Mouse (Mus musculus): ENCODE data around the gene Zfp367. TPM values are rescaled to one million over a fixed set of nuclear protein-coding genes. Genes with fewer than 3 reads are reported as not detected.
A peak's percentile ranks its signal among the peaks of the same experiment; 100 is the strongest.

Gene Zfp367
- polyA plus RNA-seq, 1 experiment from 2014 or later: 23.0 TPM

DNA sequence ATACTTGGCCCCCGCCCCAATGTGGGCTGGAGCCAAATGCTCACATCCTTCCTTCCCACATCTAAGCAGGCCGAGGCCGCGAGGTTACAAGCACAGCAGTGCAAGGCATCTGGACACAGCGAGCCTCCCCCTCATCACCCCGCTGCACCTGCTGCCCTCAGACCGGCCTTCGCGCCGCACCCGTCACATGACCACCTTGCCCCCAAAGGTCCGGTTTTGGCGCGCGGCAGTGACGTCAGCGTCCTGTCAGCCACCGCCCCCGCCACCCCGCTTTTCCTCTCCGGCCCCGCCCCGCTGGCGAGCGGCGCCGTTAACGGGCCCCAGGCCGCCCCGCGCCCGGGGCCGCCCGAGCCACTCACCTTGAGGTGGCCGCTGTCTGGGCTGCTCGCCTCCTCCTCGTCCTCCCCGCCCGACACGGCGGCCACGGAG is 747 bp downstream of the Zfp367 start:
- no peaks in the 10 kb centered on the region for H3K27me3 ChIP-seq (replicated peaks; ENCODE audit: control insufficient read depth, insufficient read depth, low read length)
- ATAC-seq (ENCODE audit: low read depth): peak; percentile 0; the same call in 1 of the 2 replicates
- no peaks in the 10 kb centered on the region for H3K36me3 ChIP-seq (ENCODE audit: control insufficient read depth, insufficient read depth, low read length)
- DNase-seq (ENCODE audit: low spot score): peak; percentile 86
- peak overlapping the region; percentile 90 for H3K27ac ChIP-seq (replicated peaks; ENCODE audit: low read depth, low read length)
- peak overlapping the region; percentile 86 for H3K4me2 ChIP-seq (ENCODE audit: low read depth, low read length)
- peak overlapping the region; percentile 79 for H3K9ac ChIP-seq (ENCODE audit: low read depth, low read length)
- peaks cover 2% of the 10 kb centered on the region; the same call in 1 of the 2 replicates for H3K4me1 ChIP-seq (ENCODE audit: control insufficient read depth, insufficient read depth, low read length)
- no peaks in the 10 kb centered on the region for H3K9me3 ChIP-seq (ENCODE audit: control insufficient read depth, low read length)
- 0% methylated on average over 21 of the region's 42 CpGs for WGBS
- peak overlapping the region; percentile 81 for H3K4me3 ChIP-seq (ENCODE audit: low read depth, low read length)

DNA sequence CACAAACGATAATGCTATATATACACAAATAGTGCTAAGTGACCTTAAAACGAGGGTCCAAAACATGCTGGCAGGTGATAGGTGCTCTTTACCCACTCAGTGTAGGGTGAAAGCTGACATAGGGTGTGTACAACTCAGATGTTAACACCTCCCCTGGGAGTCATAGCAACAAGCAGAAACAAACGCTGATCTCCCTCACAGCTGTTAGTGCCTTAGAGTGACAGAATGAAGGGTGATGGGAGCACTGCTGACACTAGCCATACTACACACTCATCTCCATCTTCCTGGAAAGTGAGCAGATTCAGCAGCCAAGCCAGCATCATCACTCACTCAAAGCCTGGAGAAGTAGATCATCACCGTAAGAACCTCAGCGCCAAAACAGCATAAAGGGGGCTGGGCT is 2.9 kb downstream of the Zfp367 start:
- Histone ChIP-seq H3K4me1 (ENCODE audit: control insufficient read depth, insufficient read depth, low read length) (peaks cover 2% of the 10 kb centered on the region; the same call in 1 of the 2 replicates), H3K36me3 (ENCODE audit: control insufficient read depth, insufficient read depth, low read length) (no peaks in the 10 kb centered on the region), H3K4me3 (ENCODE audit: low read depth, low read length) (no peak overlapping the region), H3K4me2 (ENCODE audit: low read depth, low read length) (no peak overlapping the region), H3K27ac (replicated peaks; ENCODE audit: low read depth, low read length) (no peak overlapping the region), H3K9ac (ENCODE audit: low read depth, low read length) (no peak overlapping the region), H3K27me3 (replicated peaks; ENCODE audit: control insufficient read depth, insufficient read depth, low read length) (no peaks in the 10 kb centered on the region), H3K9me3 (ENCODE audit: control insufficient read depth, low read length) (no peaks in the 10 kb centered on the region)
- DNase-seq (ENCODE audit: low spot score) (peak; percentile 23), ATAC-seq (ENCODE audit: low read depth) (no peak)
- WGBS: 64% methylated on average over 5 of the region's 5 CpGs

DNA sequence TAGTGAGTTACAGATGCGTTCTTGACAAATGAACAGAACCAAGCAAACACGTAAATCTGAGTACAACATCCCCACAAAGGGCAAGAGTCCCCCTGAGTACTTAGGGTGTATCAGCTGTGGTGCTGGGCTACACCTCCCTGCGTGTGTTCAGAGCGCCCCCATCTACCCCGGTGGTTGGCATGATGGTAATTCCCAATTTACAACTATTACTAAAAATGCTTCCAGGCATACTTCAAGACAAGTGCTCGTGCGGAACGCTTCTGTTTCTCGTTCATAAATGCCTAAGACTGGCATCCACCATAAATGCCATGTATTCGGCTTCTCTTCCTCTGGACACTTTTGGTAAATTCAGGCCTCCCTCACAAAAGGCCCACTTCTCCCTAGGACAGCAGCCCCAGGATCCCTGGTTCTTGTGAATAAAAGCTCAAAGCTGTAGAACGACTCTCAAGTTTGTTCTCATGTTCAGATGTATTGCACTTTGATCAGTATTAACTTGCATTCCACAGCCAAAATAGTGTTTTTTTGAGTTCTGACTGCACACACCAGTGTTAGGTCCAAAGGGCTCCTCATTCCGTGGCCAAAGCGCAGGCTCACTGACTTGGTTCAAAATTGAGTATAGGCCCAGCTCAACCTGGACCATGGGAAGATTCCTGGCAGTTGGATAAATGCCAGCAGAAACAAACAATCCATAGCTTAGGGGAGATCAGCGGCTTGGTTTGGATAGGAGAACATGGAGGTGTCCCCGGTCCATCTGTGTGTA is 23.2 kb downstream of the Zfp367 start:
- WGBS: 34% methylated on average over 15 of the region's 15 CpGs
- Histone ChIP-seq H3K36me3 (ENCODE audit: control insufficient read depth, insufficient read depth, low read length) (peaks cover 18% of the 10 kb centered on the region), H3K4me3 (ENCODE audit: low read depth, low read length) (peak overlapping the region; percentile 62), H3K4me2 (ENCODE audit: low read depth, low read length) (peak overlapping the region; percentile 72), H3K9ac (ENCODE audit: low read depth, low read length) (peak overlapping the region; percentile 73), H3K9me3 (ENCODE audit: control insufficient read depth, low read length) (no peaks in the 10 kb centered on the region), H3K27ac (replicated peaks; ENCODE audit: low read depth, low read length) (peak overlapping the region; percentile 42; the same call in 1 of the 2 replicates), H3K27me3 (replicated peaks; ENCODE audit: control insufficient read depth, insufficient read depth, low read length) (no peaks in the 10 kb centered on the region), H3K4me1 (ENCODE audit: control insufficient read depth, insufficient read depth, low read length) (peaks cover 2% of the 10 kb centered on the region; the same call in 1 of the 2 replicates)
- peak; percentile 75 for ATAC-seq (ENCODE audit: low read depth)
- DNase-seq (ENCODE audit: low spot score): peak; percentile 77

DNA sequence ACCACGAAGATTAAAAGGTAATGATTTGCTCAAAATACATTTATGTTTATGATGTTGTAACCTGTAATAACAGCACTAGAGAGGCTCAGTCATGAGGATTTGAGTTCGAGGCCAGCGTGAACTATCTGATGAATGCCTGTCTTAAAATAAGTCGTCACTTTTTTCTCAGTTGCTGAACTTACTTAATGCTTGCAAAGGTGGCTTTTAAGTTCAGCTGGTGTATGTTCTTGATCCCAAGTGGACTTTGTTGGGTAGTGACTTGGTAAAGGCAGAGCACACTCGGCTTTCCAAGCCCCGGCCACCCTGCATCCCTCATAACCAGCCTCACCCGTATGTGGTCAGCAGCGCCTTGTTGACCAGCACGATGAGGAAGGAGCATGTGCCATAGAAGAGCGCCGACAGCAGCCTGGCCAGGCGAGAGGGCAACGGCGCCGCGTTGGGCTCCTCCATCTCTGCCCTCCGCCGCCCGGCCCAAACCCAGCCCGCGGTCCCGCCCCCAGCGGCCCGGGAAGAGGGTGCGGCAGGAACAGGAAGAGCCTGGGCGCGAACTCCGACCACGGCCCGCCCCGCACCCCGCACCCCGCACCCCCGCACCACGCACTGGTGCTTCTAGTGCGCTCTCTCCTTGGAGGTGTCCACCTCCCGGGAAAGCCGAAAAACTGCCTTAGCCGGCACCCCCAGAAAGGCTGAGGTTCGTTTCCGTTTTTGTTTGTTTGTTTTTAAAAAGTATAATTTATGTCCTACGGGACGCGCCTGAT is 24.0 kb downstream of the Zfp367 start, which contains the start of gene Slc35d2:
TSS of gene Slc35d2 (minus strand) at position 511 of the 758 bp plus-strand sequence.
- H3K27ac ChIP-seq (replicated peaks; ENCODE audit: low read depth, low read length): peak within 1 kb of the TSS; percentile 42; the same call in 1 of the 2 replicates
- H3K4me3 ChIP-seq (ENCODE audit: low read depth, low read length): peak within 1 kb of the TSS; percentile 62
- no peak for DNase-seq (ENCODE audit: low spot score)
- H3K36me3 ChIP-seq (ENCODE audit: control insufficient read depth, insufficient read depth, low read length): peaks cover 12% of the 10 kb centered on the region
- H3K4me2 ChIP-seq (ENCODE audit: low read depth, low read length): peak within 1 kb of the TSS; percentile 72
- peak; percentile 82 for ATAC-seq (ENCODE audit: low read depth)
- H3K9ac ChIP-seq (ENCODE audit: low read depth, low read length): peak within 1 kb of the TSS; percentile 73
- H3K4me1 ChIP-seq (ENCODE audit: control insufficient read depth, insufficient read depth, low read length): peaks cover 2% of the 10 kb centered on the region; the same call in 1 of the 2 replicates
- H3K9me3 ChIP-seq (ENCODE audit: control insufficient read depth, low read length): no peaks in the 10 kb centered on the region
- H3K27me3 ChIP-seq (replicated peaks; ENCODE audit: control insufficient read depth, insufficient read depth, low read length): no peaks in the 10 kb centered on the region
- WGBS: 7% methylated on average over 43 of the region's 44 CpGs

DNA sequence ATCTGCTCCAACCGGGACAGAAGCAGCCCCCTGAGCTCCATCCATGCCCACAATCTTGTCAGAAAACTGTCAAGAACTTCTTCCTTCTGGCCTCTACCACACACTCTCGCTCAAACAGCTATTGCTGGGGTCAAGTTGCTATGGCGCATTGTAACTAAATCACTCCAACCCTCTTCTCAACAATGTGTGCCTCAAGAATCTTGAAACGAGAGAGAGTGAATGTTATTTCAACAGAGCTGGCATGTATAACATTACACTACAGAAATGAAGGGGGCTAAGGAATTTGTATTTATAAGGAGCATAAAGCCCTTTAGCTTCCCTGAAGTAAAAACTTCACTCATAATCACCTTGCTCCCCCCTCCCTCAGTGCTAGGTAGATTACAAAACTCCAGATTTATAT is 26.7 kb downstream of the Zfp367 start:
- H3K9me3 ChIP-seq (ENCODE audit: control insufficient read depth, low read length): peaks cover 7% of the 10 kb centered on the region; the same call in 1 of the 2 replicates
- H3K27me3 ChIP-seq (replicated peaks; ENCODE audit: control insufficient read depth, insufficient read depth, low read length): no peaks in the 10 kb centered on the region
- no peak overlapping the region for H3K4me3 ChIP-seq (ENCODE audit: low read depth, low read length)
- DNase-seq (ENCODE audit: low spot score) (no peak), ATAC-seq (ENCODE audit: low read depth) (peak; percentile 46; the same call in 1 of the 2 replicates)
- 50% methylated on average over 4 of the region's 4 CpGs for WGBS
- H3K4me1 ChIP-seq (ENCODE audit: control insufficient read depth, insufficient read depth, low read length): peaks cover 2% of the 10 kb centered on the region; the same call in 1 of the 2 replicates
- H3K4me2 ChIP-seq (ENCODE audit: low read depth, low read length): no peak overlapping the region
- H3K9ac ChIP-seq (ENCODE audit: low read depth, low read length): no peak overlapping the region
- no peaks in the 10 kb centered on the region for H3K36me3 ChIP-seq (ENCODE audit: control insufficient read depth, insufficient read depth, low read length)
- H3K27ac ChIP-seq (replicated peaks; ENCODE audit: low read depth, low read length): no peak overlapping the region

DNA sequence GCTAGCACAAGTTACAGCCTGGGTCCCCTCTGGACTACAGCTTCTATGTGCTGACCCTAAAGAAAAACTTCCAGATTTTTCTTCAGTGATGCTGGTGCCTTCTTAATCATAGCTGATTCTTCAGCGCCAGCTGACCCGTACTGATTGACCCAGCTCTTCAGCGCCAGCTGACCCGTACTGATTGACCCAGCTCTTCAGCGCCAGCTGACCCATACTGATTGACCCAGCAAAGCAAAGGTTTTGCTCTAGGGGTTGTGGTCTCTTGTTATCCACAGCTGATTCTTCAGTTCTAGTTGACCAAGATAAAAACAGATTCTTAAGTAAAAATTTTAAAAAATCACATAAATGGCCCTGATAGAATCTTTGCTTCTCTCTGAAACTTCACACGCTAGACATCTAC is 28.1 kb downstream of the Zfp367 start:
- no peak overlapping the region for H3K27ac ChIP-seq (replicated peaks; ENCODE audit: low read depth, low read length)
- WGBS: 91% methylated on average over 6 of the region's 6 CpGs
- ATAC-seq (ENCODE audit: low read depth): no peak
- H3K4me2 ChIP-seq (ENCODE audit: low read depth, low read length): no peak overlapping the region
- no peaks in the 10 kb centered on the region for H3K36me3 ChIP-seq (ENCODE audit: control insufficient read depth, insufficient read depth, low read length)
- H3K4me1 ChIP-seq (ENCODE audit: control insufficient read depth, insufficient read depth, low read length): peaks cover 2% of the 10 kb centered on the region; the same call in 1 of the 2 replicates
- no peak for DNase-seq (ENCODE audit: low spot score)
- no peak overlapping the region for H3K4me3 ChIP-seq (ENCODE audit: low read depth, low read length)
- H3K9ac ChIP-seq (ENCODE audit: low read depth, low read length): no peak overlapping the region
- no peaks in the 10 kb centered on the region for H3K27me3 ChIP-seq (replicated peaks; ENCODE audit: control insufficient read depth, insufficient read depth, low read length)
- H3K9me3 ChIP-seq (ENCODE audit: control insufficient read depth, low read length): peaks cover 7% of the 10 kb centered on the region; the same call in 1 of the 2 replicates

DNA sequence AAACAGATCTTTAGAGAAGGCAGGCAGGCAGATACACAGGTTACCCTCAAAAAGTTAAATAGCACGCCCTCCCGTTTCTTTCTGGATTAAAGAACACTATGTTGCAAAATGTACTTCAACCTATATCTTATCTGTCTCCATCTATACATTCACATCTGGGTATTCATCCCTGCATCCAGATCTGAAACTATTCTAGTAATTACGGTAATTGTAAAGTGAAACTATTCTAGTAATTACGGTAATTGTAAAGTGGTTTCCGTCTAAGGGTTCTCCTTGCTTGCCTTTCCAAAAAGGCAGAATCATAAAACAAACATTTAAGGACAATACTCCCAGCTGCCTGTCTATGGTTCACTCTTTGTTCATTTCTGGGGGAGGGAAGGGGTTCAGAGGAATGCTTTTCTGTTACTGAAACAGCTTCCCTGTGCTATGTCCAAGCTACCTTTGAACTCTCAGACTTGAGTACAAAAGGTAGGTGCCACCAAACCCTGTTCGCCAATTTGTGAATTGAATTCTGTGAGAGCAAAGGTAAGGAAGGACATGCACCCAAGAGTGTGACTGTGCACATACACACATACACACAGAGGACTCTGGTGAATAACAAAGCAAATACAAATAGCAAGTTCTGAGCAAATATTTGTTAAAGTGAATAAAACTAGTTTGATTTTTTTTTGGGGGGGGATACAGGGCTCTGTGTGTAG is 29.4 kb downstream of the Zfp367 start:
- Histone ChIP-seq H3K9ac (ENCODE audit: low read depth, low read length) (no peak overlapping the region), H3K4me1 (ENCODE audit: control insufficient read depth, insufficient read depth, low read length) (peaks cover 2% of the 10 kb centered on the region; the same call in 1 of the 2 replicates), H3K4me3 (ENCODE audit: low read depth, low read length) (no peak overlapping the region), H3K4me2 (ENCODE audit: low read depth, low read length) (no peak overlapping the region), H3K27ac (replicated peaks; ENCODE audit: low read depth, low read length) (no peak overlapping the region), H3K36me3 (ENCODE audit: control insufficient read depth, insufficient read depth, low read length) (no peaks in the 10 kb centered on the region), H3K27me3 (replicated peaks; ENCODE audit: control insufficient read depth, insufficient read depth, low read length) (no peaks in the 10 kb centered on the region), H3K9me3 (ENCODE audit: control insufficient read depth, low read length) (peaks cover 7% of the 10 kb centered on the region; the same call in 1 of the 2 replicates)
- no peak for ATAC-seq (ENCODE audit: low read depth)
- WGBS: 39% methylated on average over 6 of the region's 6 CpGs
- DNase-seq (ENCODE audit: low spot score): no peak

DNA sequence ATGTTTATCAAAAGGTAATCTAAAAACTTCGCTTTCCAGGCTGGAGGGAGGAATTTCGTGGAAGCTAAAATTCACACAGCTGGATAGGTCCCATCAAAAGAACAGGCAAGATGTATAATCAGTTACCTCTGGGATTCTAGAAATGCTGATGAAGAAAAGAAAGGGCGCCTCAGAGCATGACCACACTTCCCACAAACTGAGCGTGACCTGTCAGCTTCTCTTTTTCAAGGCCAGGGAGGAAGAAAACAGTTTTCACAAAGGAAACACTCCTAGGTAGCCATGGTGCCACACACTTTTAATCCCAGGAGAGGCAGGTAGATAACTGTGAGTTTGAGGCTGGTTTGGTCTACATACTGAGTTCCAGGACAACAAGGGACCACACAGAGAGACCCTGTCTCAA is 32.2 kb downstream of the Zfp367 start:
- Histone ChIP-seq H3K4me3 (ENCODE audit: low read depth, low read length) (no peak overlapping the region), H3K4me1 (ENCODE audit: control insufficient read depth, insufficient read depth, low read length) (no peaks in the 10 kb centered on the region), H3K4me2 (ENCODE audit: low read depth, low read length) (no peak overlapping the region), H3K27ac (replicated peaks; ENCODE audit: low read depth, low read length) (no peak overlapping the region), H3K9ac (ENCODE audit: low read depth, low read length) (no peak overlapping the region), H3K9me3 (ENCODE audit: control insufficient read depth, low read length) (peaks cover 7% of the 10 kb centered on the region; the same call in 1 of the 2 replicates), H3K36me3 (ENCODE audit: control insufficient read depth, insufficient read depth, low read length) (no peaks in the 10 kb centered on the region), H3K27me3 (replicated peaks; ENCODE audit: control insufficient read depth, insufficient read depth, low read length) (no peaks in the 10 kb centered on the region)
- ATAC-seq (ENCODE audit: low read depth): no peak
- no peak for DNase-seq (ENCODE audit: low spot score)
- WGBS: 46% methylated on average over 4 of the region's 4 CpGs

Measured in embryonic facial prominence, embryonic 14.5 days (tissue).